Mouse (Mus musculus) intestine, embryonic 16.5 days (tissue): ENCODE data around the gene Pex5l. TPM values are rescaled to one million over a fixed set of nuclear protein-coding genes. Genes with fewer than 3 reads are reported as not detected.

ENCODE experiments used
- ATAC-seq: fragments of 200-750 bp; cut with Nextera tagmentation; 2 replicates; pipeline ENCODE4 v1.8.0; 2017; ENCODE audit warnings: moderate TSS enrichment, moderate library complexity
- H3K27ac ChIP-seq: fragments of 300-500 bp; sonication (generic); 2 replicates; pipeline ENCODE4 v1.5.1; 2014; ENCODE audit warnings: mild to moderate bottlenecking, low read length
- H3K27me3 ChIP-seq: fragments of 300-500 bp; sonication (generic); replicated peaks from 2 replicates; pipeline ENCODE4 v1.6.1; 2014; ENCODE audit warnings: low read length, control low read depth, mixed read lengths; ENCODE audit not compliant: control insufficient read depth, insufficient read depth
- H3K36me3 ChIP-seq: fragments of 300-500 bp; sonication (generic); 2 replicates; pipeline ENCODE4 v1.6.1; 2014; ENCODE audit warnings: low read length, control low read depth; ENCODE audit not compliant: control insufficient read depth, insufficient read depth
- H3K4me1 ChIP-seq: fragments of 300-500 bp; sonication (generic); 2 replicates; pipeline ENCODE4 v1.6.1; 2014; ENCODE audit warnings: low read length, control low read depth, mixed read lengths; ENCODE audit not compliant: control insufficient read depth, insufficient read depth
- H3K4me2 ChIP-seq: fragments of 300-500 bp; sonication (generic); 2 replicates; pipeline ENCODE4 v1.6.1; 2014; ENCODE audit warnings: low read depth, low read length, control low read depth
- H3K4me3 ChIP-seq: fragments of 300-500 bp; sonication (generic); 2 replicates; pipeline ENCODE4 v1.5.1; 2014; ENCODE audit warnings: mild to moderate bottlenecking, low read length
- H3K9ac ChIP-seq: fragments of 300-500 bp; sonication (generic); 2 replicates; pipeline ENCODE4 v1.6.1; 2014; ENCODE audit warnings: low read depth, low read length
- H3K9me3 ChIP-seq: fragments of 300-500 bp; sonication (generic); 2 replicates; pipeline ENCODE4 v1.6.1; 2016; ENCODE audit warnings: low read length, control low read depth; ENCODE audit not compliant: control insufficient read depth
- WGBS: fragments of 180-500 bp; shearing (Covaris S2); extraction: QIAGEN DNeasy Blood & Tissue Kit; methylation state at CpG from one replicate; pipeline ENCODE4 v1.1.7; 2014; 5-methylcytosine and 5-hydroxymethylcytosine counted together
- polyA plus RNA-seq: library from polyadenylated mRNA; unstranded; fragments of >200 nt; fragmentation: Nextera tagmentation; extraction: Ambion mirVana; gene quantifications from 2 replicates; pipeline ENCODE4 v1.2.1, GENCODE M21; 2015

Gene Pex5l
- polyA plus RNA-seq, 1 experiment from 2014 or later = 0.32 TPM

GRCm38 (mm10) chr3:33098550-33099295, 44.3 kb downstream of the Pex5l start:
- Histone ChIP-seq H3K4me2 (no peak overlapping the region), H3K27ac (no peak overlapping the region), H3K4me1 (no peaks in the 10 kb centered on the region), H3K9ac (no peak overlapping the region), H3K36me3 (no peaks in the 10 kb centered on the region), H3K9me3 (no peaks in the 10 kb centered on the region), H3K4me3 (no peak overlapping the region), H3K27me3 (no peaks in the 10 kb centered on the region)
- ATAC-seq = no peak
- 77% methylated on average over 9 of the region's 9 CpGs for WGBS

GRCm38 (mm10) chr3:33093646-33094045, 49.4 kb downstream of the Pex5l start:
- H3K27me3 ChIP-seq = no peaks in the 10 kb centered on the region
- H3K27ac ChIP-seq = no peak overlapping the region
- no peak overlapping the region for H3K9ac ChIP-seq
- H3K4me2 ChIP-seq = no peak overlapping the region
- no peak for ATAC-seq
- no peaks in the 10 kb centered on the region for H3K9me3 ChIP-seq
- H3K36me3 ChIP-seq = no peaks in the 10 kb centered on the region
- WGBS = 70% methylated on average over 6 of the region's 6 CpGs
- no peak overlapping the region for H3K4me3 ChIP-seq
- no peaks in the 10 kb centered on the region for H3K4me1 ChIP-seq

- WGBS = 26% methylated on average over 9 of the region's 9 CpGs
- H3K27ac ChIP-seq = no peak overlapping the region
- H3K4me2 ChIP-seq = no peak overlapping the region
- no peak overlapping the region for H3K4me3 ChIP-seq
- H3K9ac ChIP-seq = no peak overlapping the region
- no peaks in the 10 kb centered on the region for H3K4me1 ChIP-seq
- H3K9me3 ChIP-seq = no peaks in the 10 kb centered on the region
- ATAC-seq = no peak
- no peaks in the 10 kb centered on the region for H3K27me3 ChIP-seq
- H3K36me3 ChIP-seq = no peaks in the 10 kb centered on the region
Measured at GRCm38 (mm10) chr3:33090001-33090400, 53.0 kb downstream of the Pex5l start.

GRCm38 (mm10) chr3:33089470-33089869, 53.6 kb downstream of the Pex5l start:
- Histone ChIP-seq H3K4me3 (no peak overlapping the region), H3K27me3 (no peaks in the 10 kb centered on the region), H3K9me3 (no peaks in the 10 kb centered on the region), H3K9ac (no peak overlapping the region), H3K27ac (no peak overlapping the region), H3K4me1 (no peaks in the 10 kb centered on the region), H3K36me3 (no peaks in the 10 kb centered on the region), H3K4me2 (no peak overlapping the region)
- no peak for ATAC-seq
- WGBS = 47% methylated on average over 2 of the region's 2 CpGs

GRCm38 (mm10) chr3:33088276-33088675, 54.8 kb downstream of the Pex5l start:
- 68% methylated on average over 4 of the region's 4 CpGs for WGBS
- no peaks in the 10 kb centered on the region for H3K4me1 ChIP-seq
- H3K9ac ChIP-seq = no peak overlapping the region
- no peak overlapping the region for H3K4me3 ChIP-seq
- no peak overlapping the region for H3K27ac ChIP-seq
- ATAC-seq = no peak
- no peaks in the 10 kb centered on the region for H3K27me3 ChIP-seq
- no peak overlapping the region for H3K4me2 ChIP-seq
- H3K9me3 ChIP-seq = no peaks in the 10 kb centered on the region
- no peaks in the 10 kb centered on the region for H3K36me3 ChIP-seq

- no peak overlapping the region for H3K9ac ChIP-seq
- no peaks in the 10 kb centered on the region for H3K36me3 ChIP-seq
- no peak overlapping the region for H3K4me3 ChIP-seq
- H3K9me3 ChIP-seq = no peaks in the 10 kb centered on the region
- H3K4me1 ChIP-seq = no peaks in the 10 kb centered on the region
- 30% methylated on average over 8 of the region's 8 CpGs for WGBS
- no peak for ATAC-seq
- H3K27ac ChIP-seq = no peak overlapping the region
- H3K4me2 ChIP-seq = no peak overlapping the region
- no peaks in the 10 kb centered on the region for H3K27me3 ChIP-seq
Measured at GRCm38 (mm10) chr3:33082806-33083338, 60.2 kb downstream of the Pex5l start.

- H3K27me3 ChIP-seq = no peaks in the 10 kb centered on the region
- no peaks in the 10 kb centered on the region for H3K9me3 ChIP-seq
- no peaks in the 10 kb centered on the region for H3K36me3 ChIP-seq
- H3K27ac ChIP-seq = no peak overlapping the region
- no peak overlapping the region for H3K4me3 ChIP-seq
- H3K9ac ChIP-seq = no peak overlapping the region
- no peak for ATAC-seq
- H3K4me1 ChIP-seq = no peaks in the 10 kb centered on the region
- no peak overlapping the region for H3K4me2 ChIP-seq
- 84% methylated on average over 4 of the region's 4 CpGs for WGBS
Measured at GRCm38 (mm10) chr3:33081793-33082192, 61.3 kb downstream of the Pex5l start.

- Histone ChIP-seq H3K9ac (no peak overlapping the region), H3K36me3 (no peaks in the 10 kb centered on the region), H3K4me1 (no peaks in the 10 kb centered on the region), H3K4me2 (no peak overlapping the region), H3K27ac (no peak overlapping the region), H3K27me3 (no peaks in the 10 kb centered on the region), H3K9me3 (no peaks in the 10 kb centered on the region), H3K4me3 (no peak overlapping the region)
- WGBS = 89% methylated on average over 1 of the region's 1 CpGs
- ATAC-seq = no peak
Measured at GRCm38 (mm10) chr3:33079658-33080057, 63.4 kb downstream of the Pex5l start.

- no peak overlapping the region for H3K4me2 ChIP-seq
- H3K9ac ChIP-seq = no peak overlapping the region
- no peak overlapping the region for H3K27ac ChIP-seq
- no peaks in the 10 kb centered on the region for H3K4me1 ChIP-seq
- H3K4me3 ChIP-seq = no peak overlapping the region
- 75% methylated on average over 3 of the region's 3 CpGs for WGBS
- no peaks in the 10 kb centered on the region for H3K36me3 ChIP-seq
- ATAC-seq = no peak
- H3K9me3 ChIP-seq = no peaks in the 10 kb centered on the region
- no peaks in the 10 kb centered on the region for H3K27me3 ChIP-seq
Measured at GRCm38 (mm10) chr3:33079171-33079570, 63.9 kb downstream of the Pex5l start.

- Histone ChIP-seq H3K4me1 (no peaks in the 10 kb centered on the region), H3K4me3 (no peak overlapping the region), H3K9ac (no peak overlapping the region), H3K9me3 (no peaks in the 10 kb centered on the region), H3K36me3 (no peaks in the 10 kb centered on the region), H3K4me2 (no peak overlapping the region), H3K27me3 (no peaks in the 10 kb centered on the region), H3K27ac (no peak overlapping the region)
- ATAC-seq = no peak
- WGBS = 71% methylated on average over 2 of the region's 2 CpGs
Measured at GRCm38 (mm10) chr3:33075696-33076095, 67.4 kb downstream of the Pex5l start.
